Mouse (Mus musculus): ENCODE results near the gene Fbxo17.
"Not testable (repeated sequence)": the region's sequence is repeated elsewhere in the genome, so short reads cannot be mapped to it uniquely, and the experiment has no call there.

Gene Fbxo17

GRCm38 (mm10) chr7:28716590-28717281, at the start of gene Fbxo17:
Gene Fbxo17, plus strand, starts transcription at chr7:28716804.
- no peak for DNase-seq (ENCODE audit: low spot score)

GRCm38 (mm10) chr7:28671172-28671571, 45.4 kb upstream of the Fbxo17 start:
- no peak for DNase-seq (ENCODE audit: low spot score)

GRCm38 (mm10) chr7:28672276-28672675, 44.3 kb upstream of the Fbxo17 start:
- DNase-seq (ENCODE audit: low spot score) = no peak

- not testable (repeated sequence) for DNase-seq (ENCODE audit: low spot score)
These were observed 43.8 kb upstream of the Fbxo17 start for GRCm38 (mm10) chr7:28672786-28673185.

GRCm38 (mm10) chr7:28674994-28675393, 41.6 kb upstream of the Fbxo17 start:
- no peak for DNase-seq (ENCODE audit: low spot score)

GRCm38 (mm10) chr7:28675746-28676145, 40.9 kb upstream of the Fbxo17 start:
- DNase-seq (ENCODE audit: low spot score) = no peak

- DNase-seq (ENCODE audit: low spot score) = no peak
These were observed 39.6 kb upstream of the Fbxo17 start for GRCm38 (mm10) chr7:28676811-28677541.

- DNase-seq (ENCODE audit: low spot score) = no peak
These were observed 39.0 kb upstream of the Fbxo17 start for GRCm38 (mm10) chr7:28677624-28678023.

- DNase-seq (ENCODE audit: low spot score) = no peak
These were observed 25.5 kb upstream of the Fbxo17 start for GRCm38 (mm10) chr7:28691075-28691474.

- no peak for DNase-seq (ENCODE audit: low spot score)
These were observed 23.9 kb upstream of the Fbxo17 start, which contains the start of gene Fbxo27 for GRCm38 (mm10) chr7:28692545-28693320. Gene Fbxo27, plus strand, starts transcription at chr7:28692849.

GRCm38 (mm10) chr7:28693321-28693966, 23.2 kb upstream of the Fbxo17 start:
- peak; percentile 72 for DNase-seq (ENCODE audit: low spot score)

- no peak for DNase-seq (ENCODE audit: low spot score)
These were observed 22.2 kb upstream of the Fbxo17 start for GRCm38 (mm10) chr7:28694423-28694822.

- no peak for DNase-seq (ENCODE audit: low spot score)
These were observed 21.6 kb upstream of the Fbxo17 start for GRCm38 (mm10) chr7:28694966-28695511.

- no peak for DNase-seq (ENCODE audit: low spot score)
These were observed 19.3 kb upstream of the Fbxo17 start for GRCm38 (mm10) chr7:28697277-28697676.

- DNase-seq (ENCODE audit: low spot score) = no peak
These were observed 16.3 kb upstream of the Fbxo17 start for GRCm38 (mm10) chr7:28700269-28700668.

- not testable (repeated sequence) for DNase-seq (ENCODE audit: low spot score)
These were observed 15.3 kb upstream of the Fbxo17 start for GRCm38 (mm10) chr7:28701306-28701705.

GRCm38 (mm10) chr7:28702601-28703143, 13.9 kb upstream of the Fbxo17 start:
- no peak for DNase-seq (ENCODE audit: low spot score)

- no peak for DNase-seq (ENCODE audit: low spot score)
These were observed 7.2 kb upstream of the Fbxo17 start for GRCm38 (mm10) chr7:28709454-28709853.

GRCm38 (mm10) chr7:28710962-28711361, 5.6 kb upstream of the Fbxo17 start:
- no peak for DNase-seq (ENCODE audit: low spot score)

- no peak for DNase-seq (ENCODE audit: low spot score)
These were observed 1.9 kb upstream of the Fbxo17 start for GRCm38 (mm10) chr7:28714667-28715066.

- DNase-seq (ENCODE audit: low spot score) = no peak
These were observed 1.0 kb upstream of the Fbxo17 start for GRCm38 (mm10) chr7:28715598-28715997.

- DNase-seq (ENCODE audit: low spot score) = no peak
These were observed 1.1 kb downstream of the Fbxo17 start for GRCm38 (mm10) chr7:28717726-28718125.
